Mouse (Mus musculus): Measurements from ENCODE around the gene Pum2.

Pum2 gene

DNA sequence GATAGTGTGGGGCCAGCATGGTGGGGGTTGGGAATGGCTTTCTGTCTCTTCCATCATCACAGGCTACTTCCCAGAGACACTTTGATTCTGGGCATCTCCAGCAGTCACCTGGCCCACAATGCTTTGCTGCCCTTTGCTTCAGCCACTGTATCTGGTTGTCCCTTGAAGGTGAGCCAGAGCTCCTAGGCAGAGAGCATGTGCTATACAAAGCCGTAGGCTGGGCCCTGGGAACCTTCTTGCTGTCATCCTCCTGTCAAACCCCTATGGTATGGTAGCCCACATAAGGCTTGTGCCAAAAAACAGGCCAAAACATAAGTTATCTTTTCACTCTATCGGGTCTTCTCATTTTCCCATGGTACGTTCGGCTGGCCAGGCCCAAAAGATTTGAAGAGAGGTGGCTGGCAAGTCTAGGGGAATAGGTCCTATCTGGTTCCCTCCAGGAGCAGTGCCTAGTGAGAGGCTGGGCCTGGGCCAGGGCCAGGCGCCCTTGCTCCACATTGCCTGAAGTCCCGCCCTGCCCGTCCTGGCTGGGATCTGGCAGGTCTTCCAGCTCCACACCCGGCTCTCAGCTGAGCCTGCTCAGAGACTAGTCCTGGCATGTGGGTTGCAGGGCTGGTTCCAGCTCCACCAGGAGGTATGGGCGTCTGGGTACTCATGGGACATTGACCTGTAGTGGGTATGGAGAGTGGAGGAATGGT lies 107.9 kb downstream of the Pum2 start:
- in situ Hi-C loops (cut with MboI; ENCODE audit: unreplicated experiment in 2 of 2): no loop called here

DNA sequence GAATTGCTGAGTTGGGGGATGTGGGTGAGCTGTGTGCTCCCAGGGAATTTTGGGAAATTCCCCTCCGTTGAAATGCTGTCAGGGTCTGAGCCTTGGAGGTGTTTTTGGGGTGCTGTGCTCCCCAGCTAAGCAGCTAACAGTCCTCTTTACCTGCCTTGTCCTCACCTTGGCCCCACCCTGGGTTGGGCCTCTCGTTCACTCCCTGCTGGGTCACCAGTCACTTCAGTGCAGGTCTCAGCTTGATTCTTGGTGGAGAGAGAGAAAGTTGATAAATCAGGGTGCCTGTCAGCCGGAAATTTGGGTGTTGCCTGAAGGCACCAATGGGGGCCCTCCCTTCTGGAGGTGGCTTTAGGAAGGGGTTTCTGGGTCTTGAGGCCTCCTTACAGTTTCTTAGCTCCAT lies 108.6 kb downstream of the Pum2 start:
- in situ Hi-C loops (cut with MboI; ENCODE audit: unreplicated experiment in 2 of 2): no loop called here

DNA sequence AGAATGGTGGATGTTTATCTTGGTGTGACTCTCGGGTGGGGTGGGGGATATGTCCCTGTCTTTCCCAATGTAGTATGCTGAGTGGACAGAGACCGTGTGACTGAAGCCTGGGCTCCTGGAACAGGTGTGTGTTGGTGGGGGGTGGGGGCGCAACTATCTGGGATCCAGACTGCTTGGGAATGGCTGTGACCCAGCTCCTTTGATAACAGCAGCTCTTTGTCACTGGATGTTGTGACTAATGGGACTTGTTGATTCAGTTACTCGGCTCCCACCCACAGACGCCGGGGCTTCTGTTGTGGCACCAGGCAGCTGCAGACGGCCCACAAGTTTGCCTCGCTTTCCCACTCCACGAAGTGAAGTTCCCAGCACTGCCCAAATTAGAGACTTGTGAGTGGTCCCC lies 110.3 kb downstream of the Pum2 start:
- in situ Hi-C loops (cut with MboI; ENCODE audit: unreplicated experiment in 2 of 2): no loop called here

DNA sequence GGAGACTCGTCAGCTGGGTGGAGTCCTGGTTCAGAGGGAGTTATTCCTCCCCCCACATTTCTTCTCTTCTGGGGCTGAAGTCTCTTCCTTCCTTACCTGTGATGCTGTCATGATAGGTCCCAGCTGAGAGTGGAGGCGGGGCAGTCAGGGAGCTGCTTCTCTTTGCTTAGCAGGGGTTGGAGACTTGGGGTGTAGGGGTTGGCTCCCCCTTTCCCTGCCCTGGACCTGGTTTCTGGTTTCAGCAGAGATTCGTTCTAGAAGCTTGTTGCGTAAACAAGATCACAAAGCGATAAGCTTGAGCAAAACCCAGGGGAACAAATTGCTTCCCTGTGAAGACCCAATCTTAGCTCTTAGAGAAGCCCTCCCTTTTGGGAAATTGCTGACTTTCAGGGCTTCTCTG lies 112.5 kb downstream of the Pum2 start:
- in situ Hi-C loops (cut with MboI; ENCODE audit: unreplicated experiment in 2 of 2): no loop called here

DNA sequence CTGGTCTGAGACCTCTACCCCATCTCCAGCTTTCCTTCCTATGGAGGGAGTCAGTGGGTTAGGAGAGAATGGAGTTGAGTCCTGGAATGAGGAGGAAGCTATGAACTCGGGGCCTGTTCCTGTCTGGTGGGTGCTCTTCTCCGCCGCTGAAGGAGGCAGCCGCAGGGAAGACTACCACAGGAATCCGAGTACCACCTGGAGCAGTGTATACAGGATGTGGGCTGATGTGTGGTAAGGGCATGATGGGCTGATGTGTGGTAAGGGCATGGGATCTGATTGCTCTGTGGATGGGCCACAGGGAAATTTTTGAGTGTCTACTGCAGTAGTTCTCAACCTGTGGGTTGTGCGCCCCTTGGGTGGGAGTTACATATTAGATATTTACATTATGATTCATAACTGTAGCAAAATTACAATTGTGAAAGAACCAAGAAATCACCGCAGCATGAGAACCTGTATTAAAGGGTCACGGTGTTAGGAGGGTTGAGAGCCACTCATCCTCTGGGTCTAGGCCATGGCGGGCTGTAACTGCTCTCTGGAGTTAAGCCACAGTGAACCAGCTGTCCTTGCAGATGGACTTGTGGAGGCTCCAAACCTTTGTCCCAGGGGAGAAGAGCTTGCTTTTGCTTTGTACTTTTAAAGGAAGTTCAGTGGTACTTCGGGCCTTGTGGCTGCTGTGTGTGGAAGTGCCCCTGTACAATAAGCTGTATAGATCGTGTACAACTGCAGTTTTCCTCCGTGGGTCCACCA lies 113.2 kb downstream of the Pum2 start:
- in situ Hi-C loops (cut with MboI; ENCODE audit: unreplicated experiment in 2 of 2): no loop called here

DNA sequence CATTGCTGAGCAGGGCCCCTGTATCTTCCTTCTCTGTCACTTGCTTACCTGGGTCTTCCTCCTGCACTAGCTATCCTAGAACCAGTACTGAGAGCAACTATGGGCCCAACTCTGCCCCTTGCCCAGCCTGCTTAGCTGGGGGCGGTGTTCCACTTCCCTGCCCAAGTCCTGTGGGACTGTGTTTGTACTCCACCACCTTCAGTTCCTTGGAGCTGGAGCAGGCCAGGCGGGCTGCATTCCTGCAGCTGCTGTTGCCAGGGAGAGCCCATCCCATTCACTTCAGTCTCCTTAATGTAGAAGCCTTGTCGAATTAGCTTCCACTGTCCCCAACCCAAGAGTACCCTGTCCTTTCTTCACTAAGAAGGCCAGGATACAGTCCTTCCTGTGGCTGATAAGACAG lies 114.5 kb downstream of the Pum2 start:
- in situ Hi-C loops (cut with MboI; ENCODE audit: unreplicated experiment in 2 of 2): no loop called here

DNA sequence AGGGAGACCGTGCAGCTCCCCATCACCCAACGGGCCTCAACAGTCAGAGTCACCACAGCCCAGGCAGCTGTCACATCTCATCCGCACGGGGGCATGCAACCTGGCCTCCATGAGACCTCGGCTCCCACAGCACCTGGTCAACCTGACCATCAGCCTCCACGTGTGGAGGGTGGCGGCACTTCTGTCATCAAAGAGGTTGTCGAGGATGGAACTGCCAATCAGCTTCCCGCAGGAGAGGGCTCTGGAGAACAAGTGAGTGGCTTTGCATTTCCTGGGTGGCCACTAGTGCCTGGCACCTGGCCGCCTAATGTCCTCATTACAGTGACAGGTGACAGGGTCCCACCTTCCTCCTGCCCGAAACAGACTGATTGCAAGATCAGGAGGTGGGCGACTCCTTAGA lies 116.7 kb downstream of the Pum2 start:
- in situ Hi-C loops (cut with MboI; ENCODE audit: unreplicated experiment in 2 of 2): no loop called here

DNA sequence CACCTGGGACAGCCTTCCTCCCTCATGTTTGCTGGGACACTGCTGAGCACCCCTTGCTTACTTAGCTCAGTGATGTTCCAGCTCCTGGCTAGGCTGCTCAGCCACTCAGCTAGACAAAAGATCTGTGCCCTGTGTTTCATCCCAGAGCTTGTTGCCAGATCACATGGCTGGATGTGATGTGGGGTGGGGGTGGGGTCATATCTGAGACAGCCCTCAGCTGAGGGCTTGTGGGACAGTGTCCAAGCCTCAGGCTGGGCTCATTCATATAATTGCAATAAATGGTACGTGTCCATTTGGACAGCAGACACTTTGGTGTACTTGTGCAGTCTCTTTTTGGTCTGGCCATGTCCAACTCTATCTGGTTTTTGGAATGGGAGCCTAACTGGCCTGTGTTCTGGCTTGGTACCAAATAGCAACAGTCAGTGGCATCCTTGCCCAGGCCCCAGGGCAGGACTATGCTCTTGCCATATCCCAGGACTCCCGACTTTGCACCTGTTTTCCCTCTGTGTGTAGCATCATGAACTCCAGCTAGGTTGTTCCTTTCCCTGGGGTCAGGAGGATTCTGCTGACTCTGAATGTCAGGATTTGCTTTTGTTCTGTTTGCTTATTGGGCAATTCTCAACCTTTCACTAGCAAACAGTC lies 119.6 kb downstream of the Pum2 start:
- in situ Hi-C loops (cut with MboI; ENCODE audit: unreplicated experiment in 2 of 2): no loop called here

DNA sequence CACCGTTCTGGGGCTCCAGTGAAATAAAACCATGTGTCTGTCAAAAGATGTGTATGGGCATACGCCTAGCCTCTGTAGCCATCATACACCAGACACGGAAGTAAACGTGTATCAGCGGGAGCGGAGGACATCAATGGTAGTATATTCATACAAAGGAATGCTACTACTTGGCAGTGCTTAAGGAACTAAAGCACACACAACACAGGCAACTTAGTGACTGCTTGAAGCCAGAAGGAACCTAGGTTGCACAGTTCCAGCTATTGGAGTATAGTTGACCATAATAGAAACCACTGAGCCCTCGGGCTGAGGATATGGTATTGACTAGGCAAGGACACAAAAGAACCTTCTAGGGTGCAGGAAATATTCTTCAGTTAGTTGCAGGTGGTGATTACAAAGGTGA lies 124.0 kb downstream of the Pum2 start:
- in situ Hi-C loops (cut with MboI; ENCODE audit: unreplicated experiment in 2 of 2): no loop called here

DNA sequence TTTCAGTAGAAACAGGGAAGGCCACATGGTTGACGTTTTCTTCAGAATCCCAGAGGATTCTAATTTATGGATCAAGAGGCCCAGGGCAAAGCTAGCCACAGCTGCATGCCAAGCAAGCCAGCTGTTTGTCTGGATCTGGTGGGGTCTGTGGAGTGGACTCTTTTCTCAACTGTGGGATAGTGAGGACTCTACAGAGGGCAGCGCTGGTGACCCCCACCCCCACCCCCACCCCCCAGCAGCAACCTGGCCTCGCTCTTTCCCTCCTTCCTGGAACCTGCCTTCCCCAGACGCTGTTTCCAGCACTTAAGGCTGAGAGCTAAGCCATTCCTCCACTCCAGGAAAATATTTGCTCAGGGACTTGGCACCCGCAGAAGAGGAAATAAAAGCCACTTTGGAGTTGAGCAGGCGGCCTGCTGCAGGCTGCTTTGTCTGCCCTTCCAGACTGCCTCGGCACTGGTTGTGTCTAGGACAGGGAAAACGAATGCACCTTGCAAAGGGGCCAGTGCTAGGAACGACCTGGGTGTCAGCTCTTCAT lies 124.6 kb downstream of the Pum2 start:
- in situ Hi-C loops (cut with MboI; ENCODE audit: unreplicated experiment in 2 of 2): no loop called here

Measured in v-Abl transformed pro-B cells (cell line).